Mouse (Mus musculus): ENCODE data around the gene Mus81. TPM values are rescaled to one million over a fixed set of nuclear protein-coding genes. Genes with fewer than 3 reads are reported as not detected.
"Not testable (repeated sequence)": the region's sequence is repeated elsewhere in the genome, so short reads cannot be mapped to it uniquely, and the experiment has no call there.

Mus81 gene
- polyA plus RNA-seq, 1 experiment from 2014 or later = 44.1 TPM

GRCm38 (mm10) chr19:5490313-5490897 is 2.2 kb upstream of the Mus81 start, which contains the start of gene Cfl1:
Gene Cfl1, plus strand, starts transcription at chr19:5490455.
- Histone ChIP-seq H3K36me3 (peaks cover 41% of the 10 kb centered on the region), H3K4me3 (peak within 1 kb of the TSS; percentile 98), H3K4me2 (replicated peaks) (peak within 1 kb of the TSS; percentile 81), H3K4me1 (peaks cover 25% of the 10 kb centered on the region), H3K27ac (peak within 1 kb of the TSS; percentile 98), H3K9ac (peak within 1 kb of the TSS; percentile 97), H3K9me3 (no peaks in the 10 kb centered on the region), H3K27me3 (no peaks in the 10 kb centered on the region)
- WGBS = under 1% methylated on average over 62 of the region's 62 CpGs
- ATAC-seq (ENCODE audit: insufficient number of reproducible peaks, insufficient read depth, low FRiP score, low TSS enrichment) = peak; percentile 38; the same call in 1 of the 2 replicates

DNA sequence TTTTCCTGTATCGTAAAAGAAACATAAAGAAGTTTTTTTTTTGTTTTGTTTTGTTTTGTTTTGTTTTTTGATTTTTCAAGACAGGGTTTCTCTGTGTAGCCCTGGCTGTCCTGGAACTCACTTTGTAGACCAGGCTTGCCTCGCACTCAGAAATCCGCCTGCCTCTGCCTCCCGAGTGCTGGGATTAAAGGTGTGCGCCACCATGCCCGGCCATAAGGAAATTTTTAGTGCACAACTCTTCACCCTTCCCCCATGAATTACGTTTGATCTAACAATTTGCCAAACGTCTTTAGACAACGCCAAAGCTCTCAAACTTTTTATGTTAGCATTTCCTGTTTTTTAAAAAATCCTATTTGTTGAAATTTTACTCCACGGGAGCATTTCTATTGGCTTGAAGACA is 1.5 kb upstream of the Mus81 start:
- Histone ChIP-seq H3K4me3 (peak overlapping the region; percentile 98; the same call in 1 of the 2 replicates), H3K4me2 (replicated peaks) (peak overlapping the region; percentile 81), H3K4me1 (peaks cover 25% of the 10 kb centered on the region), H3K27ac (peak overlapping the region; percentile 98), H3K36me3 (peaks cover 44% of the 10 kb centered on the region)
- ATAC-seq (ENCODE audit: insufficient number of reproducible peaks, insufficient read depth, low FRiP score, low TSS enrichment); H3K9ac ChIP-seq; H3K27me3 ChIP-seq; H3K9me3 ChIP-seq: not testable (repeated sequence)
- WGBS = 53% methylated on average over 10 of the region's 10 CpGs

DNA sequence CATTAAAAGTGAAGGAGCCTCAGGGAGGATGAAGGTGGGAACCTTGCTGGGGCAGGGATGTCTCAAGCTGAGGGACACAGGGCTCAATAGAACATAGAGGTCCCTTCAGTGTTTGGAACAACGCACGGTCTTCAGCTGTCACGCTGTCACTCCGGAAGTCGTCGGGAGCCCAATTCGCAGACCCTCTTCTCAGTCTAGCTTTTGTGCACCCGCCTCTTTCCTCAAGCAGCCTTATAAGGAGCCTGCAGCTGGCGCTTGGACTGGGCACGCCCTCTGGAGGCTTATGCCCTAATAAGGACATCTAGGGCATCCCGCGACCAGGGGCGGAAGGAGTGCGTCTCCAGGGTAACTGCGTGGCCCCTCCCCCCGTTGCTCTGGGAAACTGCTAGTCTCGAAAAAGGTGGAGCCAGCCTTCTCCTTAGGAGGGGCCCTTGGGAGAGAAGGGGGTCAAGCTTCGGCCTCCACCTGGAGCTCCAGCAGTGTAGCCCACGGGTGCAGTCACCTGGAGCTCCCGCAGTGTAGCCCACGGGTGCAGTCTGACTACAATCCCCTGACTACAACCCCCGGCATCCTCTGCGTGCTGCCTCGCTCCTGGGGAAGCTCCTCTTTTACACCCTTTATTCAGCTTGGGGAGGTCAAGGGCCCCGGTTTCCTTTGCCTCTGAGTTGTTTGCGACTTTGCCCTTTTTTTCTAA is 823 bp upstream of the Mus81 start:
- peak; percentile 89 for ATAC-seq (ENCODE audit: insufficient number of reproducible peaks, insufficient read depth, low FRiP score, low TSS enrichment)
- WGBS = 0% methylated on average over 26 of the region's 26 CpGs
- Histone ChIP-seq H3K9me3 (no peaks in the 10 kb centered on the region), H3K4me1 (peaks cover 25% of the 10 kb centered on the region), H3K27me3 (no peaks in the 10 kb centered on the region), H3K9ac (peak overlapping the region; percentile 53), H3K4me3 (peak overlapping the region; percentile 51), H3K27ac (peak overlapping the region; percentile 98), H3K4me2 (replicated peaks) (peak overlapping the region; percentile 81), H3K36me3 (peaks cover 44% of the 10 kb centered on the region)

- Histone ChIP-seq H3K27ac (0 out of 2 replicates have a peak overlapping the region, but pooled peaks have one; percentile 98), H3K4me2 (replicated peaks) (peak overlapping the region; percentile 81), H3K9ac (no peak overlapping the region), H3K4me3 (0 out of 2 replicates have a peak overlapping the region, but pooled peaks have one; percentile 51), H3K27me3 (no peaks in the 10 kb centered on the region), H3K36me3 (peaks cover 46% of the 10 kb centered on the region), H3K4me1 (peaks cover 15% of the 10 kb centered on the region), H3K9me3 (no peaks in the 10 kb centered on the region)
- no peak for ATAC-seq (ENCODE audit: insufficient number of reproducible peaks, insufficient read depth, low FRiP score, low TSS enrichment)
- 91% methylated on average over 4 of the region's 4 CpGs for WGBS
Observed at GRCm38 (mm10) chr19:5486771-5487170, 1.4 kb downstream of the Mus81 start.

DNA sequence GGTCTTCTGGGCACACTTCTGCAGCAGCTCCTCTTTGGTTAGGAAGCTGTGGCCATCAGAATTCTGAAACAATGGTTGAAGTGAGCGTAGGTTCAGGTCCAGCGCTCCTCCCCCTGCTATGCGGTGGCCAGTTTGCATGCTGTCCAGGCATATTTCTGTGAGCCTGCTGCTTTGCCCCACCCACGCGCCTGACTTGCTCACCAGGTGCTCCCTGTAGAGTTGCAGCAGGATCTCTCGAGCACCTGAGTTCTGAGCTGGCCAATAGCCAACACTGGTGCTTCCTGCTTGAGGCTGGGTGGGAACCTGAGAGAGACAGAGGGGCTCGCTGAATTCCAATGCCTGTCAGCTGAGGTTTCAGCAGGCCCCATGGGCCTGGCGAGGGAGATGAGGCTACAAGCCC is 1.9 kb downstream of the Mus81 start:
- Histone ChIP-seq H3K9me3 (no peaks in the 10 kb centered on the region), H3K4me1 (peaks cover 14% of the 10 kb centered on the region), H3K4me3 (no peak overlapping the region), H3K36me3 (peaks cover 50% of the 10 kb centered on the region), H3K27ac (no peak overlapping the region), H3K9ac (no peak overlapping the region), H3K27me3 (no peaks in the 10 kb centered on the region), H3K4me2 (replicated peaks) (0 out of 2 replicates have a peak overlapping the region, but pooled peaks have one; percentile 81)
- WGBS = 80% methylated on average over 8 of the region's 8 CpGs
- no peak for ATAC-seq (ENCODE audit: insufficient number of reproducible peaks, insufficient read depth, low FRiP score, low TSS enrichment)

DNA sequence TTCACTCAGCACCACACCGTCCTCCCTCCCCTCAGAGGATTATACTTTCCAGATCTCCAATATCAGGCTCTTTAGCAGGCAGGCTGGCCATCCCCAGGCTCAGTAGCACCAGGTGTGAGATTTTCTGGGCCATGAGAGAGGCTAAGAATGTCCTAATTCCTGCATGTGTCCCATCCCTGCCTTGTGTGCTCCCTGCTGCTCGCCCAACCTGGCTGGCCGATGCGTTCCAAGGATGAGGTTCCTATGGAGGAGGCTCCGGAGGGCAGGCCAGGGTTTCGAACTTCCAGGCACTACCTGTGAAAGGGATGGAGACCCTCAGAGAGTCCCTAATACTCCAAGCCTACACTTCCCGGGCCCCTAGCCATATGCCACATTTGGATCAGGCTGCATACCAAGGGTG is 2.4 kb downstream of the Mus81 start:
- WGBS = 91% methylated on average over 7 of the region's 7 CpGs
- H3K4me3 ChIP-seq = no peak overlapping the region
- H3K27me3 ChIP-seq = no peaks in the 10 kb centered on the region
- no peak for ATAC-seq (ENCODE audit: insufficient number of reproducible peaks, insufficient read depth, low FRiP score, low TSS enrichment)
- H3K36me3 ChIP-seq = peaks cover 55% of the 10 kb centered on the region
- no peak overlapping the region for H3K9ac ChIP-seq
- H3K9me3 ChIP-seq = no peaks in the 10 kb centered on the region
- H3K4me1 ChIP-seq = peaks cover 14% of the 10 kb centered on the region
- no peak overlapping the region for H3K27ac ChIP-seq
- H3K4me2 ChIP-seq (replicated peaks) = no peak overlapping the region

GRCm38 (mm10) chr19:5485371-5485770 is 2.8 kb downstream of the Mus81 start:
- Histone ChIP-seq H3K9ac (no peak overlapping the region), H3K27me3 (no peaks in the 10 kb centered on the region), H3K36me3 (peaks cover 59% of the 10 kb centered on the region), H3K4me1 (peaks cover 14% of the 10 kb centered on the region), H3K27ac (no peak overlapping the region), H3K4me2 (replicated peaks) (no peak overlapping the region), H3K4me3 (no peak overlapping the region), H3K9me3 (no peaks in the 10 kb centered on the region)
- WGBS = 93% methylated on average over 8 of the region's 8 CpGs
- ATAC-seq (ENCODE audit: insufficient number of reproducible peaks, insufficient read depth, low FRiP score, low TSS enrichment) = no peak

DNA sequence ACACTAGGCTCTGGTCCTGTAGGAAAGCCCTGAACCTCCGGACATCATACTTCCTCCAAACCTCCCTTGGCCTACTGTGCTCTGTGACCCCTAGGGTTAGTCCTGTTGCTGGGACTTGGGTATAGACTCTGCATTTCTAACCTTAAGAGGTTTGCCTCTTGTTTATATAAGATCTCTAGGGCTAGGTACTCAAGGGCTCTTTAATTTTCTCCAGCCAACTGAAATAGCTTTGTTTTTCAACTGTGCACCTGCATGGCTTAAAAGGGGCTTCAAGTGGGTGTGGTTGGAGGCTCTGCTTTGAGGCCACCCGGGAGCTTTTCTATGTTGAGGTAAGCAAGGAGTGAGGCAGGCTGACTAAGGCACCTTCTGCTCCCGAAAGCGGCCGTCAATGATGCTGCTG is 3.7 kb downstream of the Mus81 start:
- Histone ChIP-seq H3K4me1 (peaks cover 14% of the 10 kb centered on the region), H3K4me3 (no peak overlapping the region), H3K27ac (no peak overlapping the region), H3K36me3 (peaks cover 66% of the 10 kb centered on the region), H3K9ac (no peak overlapping the region), H3K4me2 (replicated peaks) (no peak overlapping the region), H3K9me3 (no peaks in the 10 kb centered on the region), H3K27me3 (no peaks in the 10 kb centered on the region)
- ATAC-seq (ENCODE audit: insufficient number of reproducible peaks, insufficient read depth, low FRiP score, low TSS enrichment) = no peak
- 94% methylated on average over 5 of the region's 5 CpGs for WGBS

GRCm38 (mm10) chr19:5483386-5484359 is 4.5 kb downstream of the Mus81 start:
- no peaks in the 10 kb centered on the region for H3K27me3 ChIP-seq
- peaks cover 73% of the 10 kb centered on the region for H3K36me3 ChIP-seq
- H3K4me1 ChIP-seq = peaks cover 14% of the 10 kb centered on the region
- no peak overlapping the region for H3K27ac ChIP-seq
- no peak overlapping the region for H3K4me3 ChIP-seq
- no peak overlapping the region for H3K9ac ChIP-seq
- ATAC-seq (ENCODE audit: insufficient number of reproducible peaks, insufficient read depth, low FRiP score, low TSS enrichment) = no peak
- H3K4me2 ChIP-seq (replicated peaks) = no peak overlapping the region
- whole genome bisulfite sequencing = 92% methylated on average over 19 of the region's 19 CpGs
- H3K9me3 ChIP-seq = no peaks in the 10 kb centered on the region

- 90% methylated on average over 10 of the region's 10 CpGs for WGBS
Observed at GRCm38 (mm10) chr19:5481398-5481797, 6.8 kb downstream of the Mus81 start.

GRCm38 (mm10) chr19:5480016-5480415 is 8.2 kb downstream of the Mus81 start:
- Histone ChIP-seq H3K36me3 (peaks cover 76% of the 10 kb centered on the region), H3K27me3 (no peaks in the 10 kb centered on the region), H3K4me2 (replicated peaks) (no peak overlapping the region), H3K27ac (no peak overlapping the region; the same call in 1 of the 2 replicates), H3K4me1 (peaks cover 11% of the 10 kb centered on the region), H3K9ac (no peak overlapping the region), H3K4me3 (no peak overlapping the region), H3K9me3 (no peaks in the 10 kb centered on the region)
- WGBS = 92% methylated on average over 10 of the region's 10 CpGs
- ATAC-seq (ENCODE audit: insufficient number of reproducible peaks, insufficient read depth, low FRiP score, low TSS enrichment) = no peak

More at GRCm38 (mm10) chr19:5481398-5481797, 6.8 kb downstream of the Mus81 start:
- Histone ChIP-seq H3K36me3 (peaks cover 87% of the 10 kb centered on the region), H3K9me3 (no peaks in the 10 kb centered on the region), H3K4me2 (replicated peaks) (no peak overlapping the region), H3K4me1 (peaks cover 2% of the 10 kb centered on the region; the same call in 1 of the 2 replicates), H3K27me3 (no peaks in the 10 kb centered on the region), H3K27ac (no peak overlapping the region), H3K9ac (no peak overlapping the region), H3K4me3 (no peak overlapping the region)
- ATAC-seq (ENCODE audit: insufficient number of reproducible peaks, insufficient read depth, low FRiP score, low TSS enrichment) = no peak
